Mouse (Mus musculus) lung, adult 2 months (tissue): ENCODE measurements around the gene Trim54.

ENCODE experiments used
- CTCF ChIP-seq: fragments of 200-500 bp; IDR thresholded peaks from 2 replicates; pipeline ENCODE4 v1.5.1; 2011; ENCODE audit warnings: mild to moderate bottlenecking, low read length, control low read depth; ENCODE audit not compliant: insufficient read depth
- POLR2A ChIP-seq: fragments of 200-500 bp; IDR thresholded peaks from 2 replicates; pipeline ENCODE4 v1.6.1; 2011; ENCODE audit warnings: low read depth, mild to moderate bottlenecking, control low read depth, low read length, borderline replicate concordance; ENCODE audit errors: extremely low read depth

- TF ChIP-seq POLR2A (no peak), CTCF (no peak)
Observed at GRCm38 (mm10) chr5:31105814-31106335, 10.6 kb upstream of the Trim54 start, which contains the start of gene Dnajc5g.
